Mouse (Mus musculus) embryonic fibroblast, embryonic 13.5 days (primary cell): ENCODE results near the gene Vmac.

Experiments used
- CTCF ChIP-seq: IDR thresholded peaks from 2 replicates; pipeline ENCODE4 v1.5.1; 2011; ENCODE audit warnings: mild to moderate bottlenecking, control low read depth, low read length, moderate library complexity, borderline replicate concordance; ENCODE audit not compliant: insufficient read depth
- POLR2A ChIP-seq: IDR thresholded peaks from 2 replicates; pipeline ENCODE4 v1.6.1; 2011; ENCODE audit warnings: low read depth, mild to moderate bottlenecking, control low read depth, low read length, moderate library complexity

GRCm38 (mm10) chr17:56727659-56728058, 9.8 kb upstream of the Vmac start:
- TF ChIP-seq CTCF (no peak), POLR2A (no peak)
